Mouse (Mus musculus) heart, postnatal 0 days (tissue): Measurements from ENCODE around the gene Elavl3. TPM values are rescaled to one million over a fixed set of nuclear protein-coding genes. Genes with fewer than 3 reads are reported as not detected.

Experiments
- ATAC-seq: fragments of 200-750 bp; cut with Nextera tagmentation; 2 replicates; pipeline ENCODE4 v1.8.0; 2017; ENCODE audit warnings: low read depth, moderate number of reproducible peaks, moderate library complexity; ENCODE audit not compliant: insufficient read depth
- DNase-seq: peaks from one replicate; pipeline ENCODE4 v3.0.0-alpha.2; 2016; ENCODE audit warnings: low spot score
- H3K27ac ChIP-seq: fragments of 300-500 bp; sonication (generic); 2 replicates; pipeline ENCODE4 v1.5.1; 2014; ENCODE audit warnings: low read depth, mild to moderate bottlenecking
- H3K27me3 ChIP-seq: fragments of 300-500 bp; sonication (generic); 2 replicates; pipeline ENCODE4 v1.6.1; 2014; ENCODE audit warnings: low read length, mixed read lengths; ENCODE audit not compliant: control insufficient read depth, insufficient read depth
- H3K36me3 ChIP-seq: fragments of 300-500 bp; sonication (generic); replicated peaks from 2 replicates; pipeline ENCODE4 v1.6.1; 2014; ENCODE audit warnings: low read length, mixed read lengths; ENCODE audit not compliant: control insufficient read depth, insufficient read depth
- H3K4me1 ChIP-seq: fragments of 300-500 bp; sonication (generic); 2 replicates; pipeline ENCODE4 v1.6.1; 2014; ENCODE audit warnings: antibody characterized with exemption; ENCODE audit not compliant: control insufficient read depth, insufficient read depth
- H3K4me2 ChIP-seq: fragments of 300-500 bp; sonication (generic); 2 replicates; pipeline ENCODE4 v1.6.1; 2014; ENCODE audit warnings: low read depth, mild to moderate bottlenecking, low read length, moderate library complexity
- H3K4me3 ChIP-seq: fragments of 300-500 bp; sonication (generic); 2 replicates; pipeline ENCODE4 v1.5.1; 2014; ENCODE audit warnings: low read depth, low read length
- H3K9ac ChIP-seq: fragments of 300-500 bp; sonication (generic); replicated peaks from 2 replicates; pipeline ENCODE4 v1.6.1; 2014; ENCODE audit warnings: low read depth, low read length, mixed read lengths
- H3K9me3 ChIP-seq: fragments of 300-500 bp; sonication (generic); replicated peaks from 2 replicates; pipeline ENCODE4 v1.6.1; 2016; ENCODE audit warnings: low read length; ENCODE audit not compliant: control insufficient read depth
- CTCF ChIP-seq: IDR thresholded peaks from 2 replicates; pipeline ENCODE4 v1.5.1; 2016; ENCODE audit warnings: antibody characterized with exemption, control low read depth, low read depth
- EP300 ChIP-seq: IDR thresholded peaks from 2 replicates; pipeline ENCODE4 v1.6.1; 2016; ENCODE audit warnings: antibody characterized with exemption, low read depth
- WGBS: fragments of 180-500 bp; shearing (Covaris S2); extraction: QIAGEN DNeasy Blood & Tissue Kit; methylation state at CpG from one replicate; pipeline ENCODE4 v1.1.7; 2014; 5-methylcytosine and 5-hydroxymethylcytosine counted together
- polyA plus RNA-seq: library from polyadenylated mRNA; unstranded; fragments of >200 nt; fragmentation: Nextera tagmentation; extraction: Ambion mirVana; gene quantifications from 2 replicates; pipeline ENCODE4 v1.2.1, GENCODE M21; 2015
- total RNA-seq: library from RNA; depleted of rRNA; stranded (reverse); fragments of >200 nt; gene quantifications from 2 replicates; pipeline ENCODE4 v1.2.3, GENCODE M21; 2014; ENCODE audit warnings: low replicate concordance; rRNA removed

Elavl3 gene
- total RNA-seq (0.04 and 0.15 TPM in 2 replicates), polyA plus RNA-seq (0.03 TPM in 1 of 2 replicates, not detected in the other)

DNA sequence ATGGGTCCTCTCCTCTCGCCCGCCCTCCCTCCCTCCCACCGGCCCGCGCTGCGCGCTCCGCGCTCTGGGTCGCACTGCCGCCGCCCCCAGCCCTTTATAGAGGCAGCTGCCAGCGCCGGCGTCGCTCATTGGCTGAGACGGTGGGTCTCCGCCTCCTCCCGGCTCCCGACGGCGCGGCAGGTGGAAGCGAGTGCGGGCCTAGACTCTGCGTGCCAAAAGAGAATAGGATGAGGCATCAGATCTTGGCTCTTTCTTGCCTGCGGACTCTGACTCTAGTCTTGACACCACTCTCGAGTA lies at the start of gene Elavl3:
TSS of gene Elavl3 (minus strand) at position 66 of the 297 bp plus-strand sequence.
- 2% methylated on average over 25 of the region's 28 CpGs for WGBS
- DNase-seq, result no peak
- Histone ChIP-seq H3K36me3 (peaks cover 2% of the 10 kb centered on the region), H3K9ac (no peak within 1 kb of the TSS), H3K27me3 (peaks cover 67% of the 10 kb centered on the region), H3K4me2 (peak within 1 kb of the TSS; percentile 60), H3K4me1 (peaks cover 11% of the 10 kb centered on the region; the same call in 1 of the 2 replicates), H3K4me3 (peak within 1 kb of the TSS; percentile 37), H3K9me3 (no peaks in the 10 kb centered on the region), H3K27ac (no peak within 1 kb of the TSS)
- ATAC-seq, result no peak
- TF ChIP-seq EP300, result no peak
- no peak for TF ChIP-seq CTCF

DNA sequence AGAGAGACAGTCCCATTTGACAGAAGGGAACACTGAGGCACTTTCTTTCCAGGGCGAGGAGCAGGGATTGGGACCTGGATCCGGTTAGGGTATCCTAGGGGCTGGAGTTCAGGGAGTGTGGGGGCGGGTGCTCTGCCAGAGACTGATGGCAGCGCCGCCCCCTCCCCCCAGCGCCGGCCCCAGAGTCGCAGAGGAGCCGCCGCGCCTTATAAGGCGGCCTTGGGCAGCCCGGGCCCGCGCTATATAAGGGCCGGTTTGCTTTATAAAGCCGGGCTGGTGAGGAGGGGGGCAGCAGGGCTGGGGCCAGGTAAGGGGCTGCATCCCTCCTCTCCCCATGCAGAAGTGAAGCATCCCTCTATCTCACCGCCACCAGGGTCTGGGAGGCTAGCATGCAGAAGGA lies 48.1 kb upstream of the Elavl3 start:
- Histone ChIP-seq H3K4me2 (peak overlapping the region; percentile 48), H3K27ac (peak overlapping the region; percentile 38), H3K27me3 (0 out of 2 replicates have a peak, but pooled peaks cover 3% of the 10 kb centered on the region), H3K36me3 (no peaks in the 10 kb centered on the region), H3K9me3 (no peaks in the 10 kb centered on the region), H3K4me1 (0 out of 2 replicates have a peak, but pooled peaks cover 11% of the 10 kb centered on the region), H3K4me3 (peak overlapping the region; percentile 32), H3K9ac (peak overlapping the region; percentile 37)
- DNase-seq (no peak), ATAC-seq (0 out of 2 replicates have a peak, but pooled peaks have one; percentile 27)
- TF ChIP-seq CTCF, result no peak
- TF ChIP-seq EP300, result no peak
- WGBS, result under 1% methylated on average over 18 of the region's 18 CpGs

DNA sequence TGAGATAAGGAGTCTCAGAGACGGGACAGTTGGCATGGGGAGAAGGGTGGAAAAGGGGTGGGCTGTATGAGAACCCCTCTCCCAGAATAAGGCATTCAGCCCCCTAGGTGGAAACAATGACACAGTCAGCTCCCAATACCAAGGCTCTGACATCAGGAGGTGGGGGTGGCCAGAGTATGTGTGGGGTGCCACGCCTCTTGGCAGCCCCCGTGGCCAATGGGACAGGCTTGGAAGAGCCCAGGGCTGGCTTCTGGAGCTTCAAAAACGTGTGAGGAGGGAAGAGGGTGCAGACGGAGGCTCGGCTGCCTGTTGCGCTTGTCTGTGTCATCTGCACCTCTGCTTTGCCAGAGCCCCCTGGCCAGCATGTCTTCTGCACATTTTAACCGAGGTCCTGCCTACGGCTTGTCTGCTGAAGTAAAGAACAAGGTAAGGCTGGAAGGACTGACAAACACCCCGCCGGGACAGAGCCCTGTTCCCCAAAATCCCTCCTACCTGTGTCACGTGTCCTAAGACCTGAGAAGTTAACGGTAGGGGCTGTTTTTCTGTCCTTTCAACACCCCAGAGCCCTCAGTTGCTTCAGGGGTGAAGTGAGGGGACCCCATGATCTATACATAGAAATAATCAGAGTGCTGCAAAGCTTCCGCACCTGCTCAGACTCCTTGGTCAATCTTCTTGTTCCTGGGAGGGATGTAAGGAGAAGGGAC lies 47.3 kb upstream of the Elavl3 start, which contains the start of gene Cnn1:
TSS of gene Cnn1 (plus strand) at position 224 of the 704 bp plus-strand sequence.
- TF ChIP-seq CTCF (no peak), EP300 (no peak)
- 4% methylated on average over 14 of the region's 14 CpGs for WGBS
- no peaks in the 10 kb centered on the region for H3K9me3 ChIP-seq
- 0 out of 2 replicates have a peak, but pooled peaks cover 11% of the 10 kb centered on the region for H3K4me1 ChIP-seq
- no peak for DNase-seq
- no peaks in the 10 kb centered on the region for H3K36me3 ChIP-seq
- peak within 1 kb of the TSS; percentile 48 for H3K4me2 ChIP-seq
- ATAC-seq, result peak; percentile 50; the same call in 1 of the 2 replicates
- peak within 1 kb of the TSS; percentile 37 for H3K9ac ChIP-seq
- H3K27me3 ChIP-seq, result 0 out of 2 replicates have a peak, but pooled peaks cover 3% of the 10 kb centered on the region
- peak within 1 kb of the TSS; percentile 32 for H3K4me3 ChIP-seq
- peak within 1 kb of the TSS; percentile 38; the same call in 1 of the 2 replicates for H3K27ac ChIP-seq

DNA sequence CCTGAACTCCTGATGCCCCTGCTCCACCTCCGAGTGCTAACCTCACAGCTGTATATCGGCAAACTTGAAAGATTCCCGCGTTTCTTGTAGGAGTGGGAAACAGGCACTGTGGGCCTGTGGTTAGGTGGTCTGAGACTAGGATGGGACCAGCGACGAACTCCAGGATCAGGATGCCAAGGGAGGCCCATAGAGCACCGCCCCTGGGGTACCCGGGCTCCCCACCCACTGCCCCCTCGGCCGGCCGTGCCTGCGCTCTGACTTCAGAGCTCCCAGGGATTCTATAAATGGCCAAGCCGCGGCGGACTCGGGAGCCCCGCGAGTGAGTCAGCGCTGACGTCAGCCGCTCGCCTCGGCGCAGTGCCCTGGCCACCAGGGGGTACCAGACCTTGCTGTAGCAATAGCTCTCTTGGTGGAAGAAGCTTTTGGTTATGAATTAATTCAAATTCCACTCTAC lies 44.1 kb upstream of the Elavl3 start:
- no peaks in the 10 kb centered on the region for H3K9me3 ChIP-seq
- H3K27ac ChIP-seq, result no peak overlapping the region
- 0 out of 2 replicates have a peak, but pooled peaks cover 11% of the 10 kb centered on the region for H3K4me1 ChIP-seq
- no peaks in the 10 kb centered on the region for H3K36me3 ChIP-seq
- TF ChIP-seq CTCF, result peak; percentile 71
- no peak for TF ChIP-seq EP300
- WGBS, result under 1% methylated on average over 24 of the region's 24 CpGs
- DNase-seq (peak; percentile 60), ATAC-seq (peak; percentile 82)
- H3K27me3 ChIP-seq, result 0 out of 2 replicates have a peak, but pooled peaks cover 3% of the 10 kb centered on the region
- peak overlapping the region; percentile 68 for H3K4me2 ChIP-seq
- peak overlapping the region; percentile 30 for H3K9ac ChIP-seq
- H3K4me3 ChIP-seq, result peak overlapping the region; percentile 40

GRCm38 (mm10) chr9:22092746-22093145 lies 40.9 kb upstream of the Elavl3 start:
- H3K4me2 ChIP-seq, result no peak overlapping the region
- TF ChIP-seq EP300 (no peak), CTCF (no peak)
- no peak overlapping the region for H3K9ac ChIP-seq
- H3K27ac ChIP-seq, result no peak overlapping the region
- no peaks in the 10 kb centered on the region for H3K36me3 ChIP-seq
- ATAC-seq, result no peak
- no peak overlapping the region for H3K4me3 ChIP-seq
- 89% methylated on average over 6 of the region's 6 CpGs for WGBS
- no peak for DNase-seq
- no peaks in the 10 kb centered on the region for H3K9me3 ChIP-seq
- no peaks in the 10 kb centered on the region for H3K27me3 ChIP-seq
- 0 out of 2 replicates have a peak, but pooled peaks cover 5% of the 10 kb centered on the region for H3K4me1 ChIP-seq
